Mouse (Mus musculus) G1E (cell line): ENCODE results near the gene Map7. TPM values are rescaled to one million over a fixed set of nuclear protein-coding genes. Genes with fewer than 3 reads are reported as not detected.
A peak's percentile ranks its signal among the peaks of the same experiment; 100 is the strongest.

ENCODE experiments used
- ATAC-seq: 2 replicates; pipeline ENCODE4 v1.8.0; 2016; ENCODE audit warnings: mild to moderate bottlenecking; ENCODE audit not compliant: insufficient number of reproducible peaks, poor library complexity, low FRiP score, severe bottlenecking; ENCODE audit errors: extremely low read depth
- DNase-seq: peaks from one replicate; pipeline ENCODE4 v3.0.0; 2012; ENCODE audit warnings: low spot score
- H3K27me3 ChIP-seq: 2 replicates; pipeline ENCODE4 v1.6.1; 2012; ENCODE audit warnings: mild to moderate bottlenecking, low read length, inconsistent platforms; ENCODE audit not compliant: insufficient read depth
- H3K36me3 ChIP-seq: replicated peaks from 2 replicates; pipeline ENCODE3; 2012; ENCODE audit warnings: mild to moderate bottlenecking, inconsistent platforms
- H3K4me1 ChIP-seq: 2 replicates; pipeline ENCODE4 v1.6.1; 2012; ENCODE audit warnings: low read depth, low read length, inconsistent platforms, mixed read lengths; ENCODE audit not compliant: insufficient read depth
- H3K4me3 ChIP-seq: 2 replicates; pipeline ENCODE4 v1.5.1; 2012; ENCODE audit warnings: low read depth, mild to moderate bottlenecking, inconsistent platforms, low read length, moderate library complexity, mixed read lengths
- H3K9me3 ChIP-seq: replicated peaks from 2 replicates; pipeline ENCODE4 v1.6.1; 2012; ENCODE audit warnings: inconsistent platforms
- CTCF ChIP-seq: IDR thresholded peaks from 2 replicates; pipeline ENCODE4 v1.5.1; 2012; ENCODE audit warnings: low read depth, low read length, inconsistent platforms, mixed read lengths
- GATA1 ChIP-seq: IDR thresholded peaks from 2 replicates; pipeline ENCODE4 v1.6.1; 2012; ENCODE audit warnings: borderline replicate concordance, low read length, inconsistent platforms, mixed read lengths
- GATA2 ChIP-seq: IDR thresholded peaks from 2 replicates; pipeline ENCODE4 v1.6.1; 2012; ENCODE audit warnings: low read depth, low read length, inconsistent platforms, borderline replicate concordance
- POLR2AphosphoS5 ChIP-seq: IDR thresholded peaks from 2 replicates; pipeline ENCODE4 v1.6.1; 2012; ENCODE audit warnings: low read depth, low read length, inconsistent platforms; ENCODE audit not compliant: insufficient replicate concordance
- TAL1 ChIP-seq: conservative IDR thresholded peaks from 2 replicates; pipeline ENCODE4 v1.6.1; 2012; ENCODE audit warnings: low read depth, low read length, inconsistent platforms, mixed read lengths
- polyA plus RNA-seq: library from polyadenylated mRNA; stranded (reverse); fragments of >175 nt; gene quantifications from 2 replicates; pipeline ENCODE4 v1.2.3, GENCODE M21; 2012
- total RNA-seq, 2 experiments: library from RNA; stranded (forward) in 1 of 2; stranded (reverse) in 1 of 2; fragments of 200-1000 nt in 1 of 2; fragments of >200 nt in 1 of 2; fragmentation: Nextera tagmentation in 1 of 2; gene quantifications; 2 replicates each; pipeline ENCODE4 v1.2.3; 2014 to 2017

The Map7 gene
- total and polyA plus RNA-seq, 3 experiments, result 2.5 to 2.6 TPM; not detected in 1

DNA sequence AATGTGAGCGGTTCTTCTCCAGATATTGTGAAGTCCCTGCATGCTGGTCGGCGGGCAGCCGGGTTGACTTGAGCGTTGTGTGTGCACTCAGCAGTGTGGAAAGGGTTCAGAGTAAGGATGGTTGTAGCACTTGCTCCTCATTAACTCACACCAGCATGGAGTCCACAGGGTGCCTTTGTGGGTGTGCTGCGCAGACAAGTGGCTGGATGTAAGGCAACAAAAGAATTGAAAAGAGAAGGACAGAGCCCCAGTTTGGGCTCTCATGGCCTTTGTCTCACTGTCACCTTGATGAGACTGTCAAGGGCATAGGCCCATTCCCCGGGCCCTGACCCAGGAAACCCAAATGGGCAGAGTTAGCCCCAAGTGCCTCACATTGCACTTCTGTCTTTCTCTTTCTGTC, 116.2 kb downstream of the Map7 start:
- no peaks in the 10 kb centered on the region for H3K27me3 ChIP-seq
- ATAC-seq (no peak), DNase-seq (no peak)
- no peaks in the 10 kb centered on the region for H3K4me1 ChIP-seq
- H3K9me3 ChIP-seq, result no peaks in the 10 kb centered on the region
- TF ChIP-seq TAL1 (no peak), CTCF (no peak), GATA2 (no peak), POLR2AphosphoS5 (no peak), GATA1 (no peak)
- H3K4me3 ChIP-seq, result no peak overlapping the region
- H3K36me3 ChIP-seq, result no peaks in the 10 kb centered on the region

DNA sequence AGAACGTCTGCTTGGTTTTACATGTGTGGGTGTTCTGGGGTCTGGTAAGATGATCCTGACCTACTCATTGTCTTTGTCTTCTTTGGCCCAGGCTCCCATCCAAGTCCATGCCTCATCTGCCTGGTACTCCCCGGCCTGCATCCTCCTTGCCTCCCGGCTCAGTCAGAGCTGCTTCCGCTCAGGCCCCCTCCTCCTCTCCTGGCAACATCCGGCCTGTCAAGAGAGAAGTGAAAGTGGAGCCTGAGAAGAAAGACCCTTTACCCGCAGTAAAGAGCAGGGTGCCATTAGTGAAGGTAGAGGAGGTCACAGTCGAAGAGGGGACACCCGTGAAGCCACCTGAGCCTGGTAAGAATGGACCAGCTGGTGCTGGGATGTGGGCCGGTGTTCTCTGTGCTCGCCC, 118.8 kb downstream of the Map7 start:
- DNase-seq (no peak), ATAC-seq (no peak)
- peaks cover 2% of the 10 kb centered on the region; the same call in 1 of the 2 replicates for H3K4me1 ChIP-seq
- H3K36me3 ChIP-seq, result peaks cover 2% of the 10 kb centered on the region
- no peak overlapping the region for H3K4me3 ChIP-seq
- H3K9me3 ChIP-seq, result peaks cover 2% of the 10 kb centered on the region
- H3K27me3 ChIP-seq, result no peaks in the 10 kb centered on the region
- TF ChIP-seq GATA1, result no peak
- TF ChIP-seq CTCF, result no peak
- no peak for TF ChIP-seq TAL1
- no peak for TF ChIP-seq GATA2
- TF ChIP-seq POLR2AphosphoS5, result no peak

DNA sequence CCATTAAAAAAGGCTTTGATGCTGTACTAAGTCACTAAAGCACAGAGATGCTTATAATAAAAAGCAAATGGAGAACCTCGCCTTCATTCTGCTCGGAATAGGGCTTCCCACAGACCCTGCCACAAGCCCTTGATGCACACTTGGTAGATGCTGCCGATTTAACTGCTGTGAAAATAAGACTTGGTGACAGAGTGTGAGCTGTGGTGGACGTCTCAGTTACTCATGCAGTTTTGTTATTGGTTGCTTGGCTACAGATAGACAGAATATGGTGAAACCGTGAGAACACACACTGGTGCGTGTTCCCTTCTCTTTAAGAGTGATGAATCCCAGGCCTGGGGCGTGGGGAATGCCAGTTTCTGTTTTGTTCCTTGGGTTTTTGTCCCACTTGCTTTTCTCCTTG, 120.7 kb downstream of the Map7 start:
- Histone ChIP-seq H3K4me3 (no peak overlapping the region), H3K4me1 (peaks cover 14% of the 10 kb centered on the region), H3K27me3 (no peaks in the 10 kb centered on the region), H3K36me3 (peaks cover 4% of the 10 kb centered on the region), H3K9me3 (peaks cover 4% of the 10 kb centered on the region)
- DNase-seq (no peak), ATAC-seq (no peak)
- TF ChIP-seq POLR2AphosphoS5, result no peak
- TF ChIP-seq TAL1, result no peak
- no peak for TF ChIP-seq CTCF
- no peak for TF ChIP-seq GATA1
- TF ChIP-seq GATA2, result no peak

DNA sequence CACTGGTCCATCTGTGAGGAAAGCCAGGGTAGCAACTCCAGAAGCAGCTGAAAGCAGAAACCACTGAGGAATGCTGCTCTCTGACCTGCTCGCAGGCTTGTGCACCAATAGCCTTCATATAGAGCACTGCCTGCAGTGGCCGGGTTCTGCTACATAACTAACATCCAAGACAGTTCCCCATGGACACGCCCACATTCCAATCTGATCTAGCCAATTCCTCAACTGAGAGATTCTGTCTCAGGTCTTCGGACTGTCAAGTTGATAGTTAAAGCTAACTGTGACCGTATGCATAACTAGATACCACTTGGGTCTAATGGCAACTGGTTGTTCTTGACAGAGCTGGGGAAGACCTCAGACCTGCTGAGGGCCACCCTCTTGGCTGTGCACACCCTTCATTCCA, 124.1 kb downstream of the Map7 start:
- TF ChIP-seq CTCF, result no peak
- TF ChIP-seq GATA2, result no peak
- no peak for TF ChIP-seq TAL1
- TF ChIP-seq GATA1, result no peak
- no peak for TF ChIP-seq POLR2AphosphoS5
- ATAC-seq (no peak), DNase-seq (no peak)
- Histone ChIP-seq H3K27me3 (no peaks in the 10 kb centered on the region), H3K9me3 (peaks cover 4% of the 10 kb centered on the region), H3K4me1 (peaks cover 29% of the 10 kb centered on the region), H3K4me3 (no peak overlapping the region), H3K36me3 (peaks cover 4% of the 10 kb centered on the region)

DNA sequence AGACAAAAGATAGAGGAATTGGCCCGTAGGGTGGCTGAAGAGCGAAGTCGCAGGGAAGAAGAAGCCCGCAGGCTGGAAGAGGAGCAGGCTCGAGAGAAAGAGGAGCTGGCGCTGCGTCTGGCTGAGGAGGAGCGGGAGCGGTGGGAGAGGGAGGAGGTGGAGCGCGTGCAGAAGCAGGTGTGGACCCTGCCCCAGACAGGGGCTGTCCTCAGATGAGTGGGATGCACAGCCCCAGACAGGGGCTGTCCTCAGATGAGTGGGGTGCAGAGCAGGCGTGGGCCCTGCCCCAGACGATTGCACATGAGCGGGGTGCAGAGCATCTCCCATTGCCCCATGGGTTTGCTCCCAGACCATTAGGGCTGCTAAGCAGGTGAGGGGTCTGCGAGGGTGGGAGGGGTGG, 125.0 kb downstream of the Map7 start:
- H3K4me3 ChIP-seq, result peak overlapping the region; percentile 54; the same call in 1 of the 2 replicates
- no peak for TF ChIP-seq GATA1
- TF ChIP-seq GATA2, result no peak
- no peak for TF ChIP-seq CTCF
- no peak for TF ChIP-seq TAL1
- no peak for TF ChIP-seq POLR2AphosphoS5
- no peaks in the 10 kb centered on the region for H3K27me3 ChIP-seq
- ATAC-seq, result no peak
- peaks cover 4% of the 10 kb centered on the region for H3K9me3 ChIP-seq
- peaks cover 6% of the 10 kb centered on the region for H3K36me3 ChIP-seq
- H3K4me1 ChIP-seq, result peaks cover 29% of the 10 kb centered on the region
- DNase-seq, result no peak

DNA sequence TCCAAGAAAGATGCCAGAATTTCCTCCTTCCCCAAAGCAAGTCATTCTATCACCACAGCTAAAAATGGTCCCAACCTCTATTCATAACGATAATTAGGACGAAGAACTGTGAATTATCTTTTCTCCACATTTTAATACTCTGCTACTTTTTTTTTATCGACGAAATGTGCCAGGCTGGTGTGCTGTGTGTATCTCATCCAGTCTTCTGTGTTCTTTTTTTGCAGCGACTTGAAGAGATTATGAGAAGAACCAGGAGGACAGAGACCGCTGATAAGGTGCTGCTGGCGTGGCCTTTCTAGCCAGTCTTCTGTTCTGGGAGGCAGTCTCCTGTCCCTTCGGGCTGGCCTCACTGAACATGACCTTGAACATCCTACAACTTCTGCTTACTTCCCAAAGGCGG, 125.8 kb downstream of the Map7 start:
- TF ChIP-seq TAL1 (no peak), GATA1 (no peak), CTCF (no peak), POLR2AphosphoS5 (no peak), GATA2 (no peak)
- peaks cover 29% of the 10 kb centered on the region for H3K4me1 ChIP-seq
- peaks cover 7% of the 10 kb centered on the region for H3K36me3 ChIP-seq
- ATAC-seq, result no peak
- H3K27me3 ChIP-seq, result no peaks in the 10 kb centered on the region
- DNase-seq, result no peak
- peaks cover 4% of the 10 kb centered on the region for H3K9me3 ChIP-seq
- H3K4me3 ChIP-seq, result no peak overlapping the region; the same call in 1 of the 2 replicates

DNA sequence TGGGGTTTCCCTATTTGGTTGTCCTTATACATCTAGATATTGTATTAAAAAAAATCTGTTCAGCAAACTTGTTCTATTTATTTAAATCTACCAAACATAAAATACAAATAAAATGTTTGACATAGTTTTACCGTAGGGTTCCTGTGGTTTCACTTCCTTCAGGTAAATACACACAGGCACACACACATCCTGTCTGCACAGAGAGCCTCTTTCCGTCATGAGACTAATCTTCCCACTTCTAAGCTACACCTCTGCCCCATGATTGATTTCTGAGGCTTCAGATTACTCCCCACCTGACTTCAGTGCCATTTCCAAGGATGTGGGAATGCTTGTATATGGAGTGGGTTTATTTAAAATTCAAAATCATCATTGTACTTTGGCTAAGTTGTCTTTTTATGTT, 133.2 kb downstream of the Map7 start:
- H3K27me3 ChIP-seq, result peaks cover 6% of the 10 kb centered on the region; the same call in 1 of the 2 replicates
- ATAC-seq (no peak), DNase-seq (no peak)
- no peak for TF ChIP-seq GATA1
- no peak for TF ChIP-seq POLR2AphosphoS5
- TF ChIP-seq CTCF, result no peak
- TF ChIP-seq TAL1, result no peak
- no peak for TF ChIP-seq GATA2
- peaks cover 3% of the 10 kb centered on the region for H3K36me3 ChIP-seq
- H3K4me3 ChIP-seq, result no peak overlapping the region
- no peaks in the 10 kb centered on the region for H3K9me3 ChIP-seq
- peaks cover 6% of the 10 kb centered on the region; the same call in 1 of the 2 replicates for H3K4me1 ChIP-seq
